Mouse (Mus musculus) forebrain, postnatal 0 days (tissue): ENCODE data around the gene Snx21. TPM values are rescaled to one million over a fixed set of nuclear protein-coding genes. Genes with fewer than 3 reads are reported as not detected.
"Not testable (repeated sequence)": the region's sequence is repeated elsewhere in the genome, so short reads cannot be mapped to it uniquely, and the experiment has no call there.

Source experiments
- ATAC-seq: fragments of 200-750 bp; cut with Nextera tagmentation; 2 replicates; pipeline ENCODE4 v1.8.0; 2017; ENCODE audit warnings: mild to moderate bottlenecking, moderate library complexity
- DNase-seq: peaks from one replicate; pipeline ENCODE4 v3.0.0-alpha.2; 2015
- H3K27ac ChIP-seq: fragments of 300-500 bp; sonication (generic); 2 replicates; pipeline ENCODE4 v1.5.1; 2014; ENCODE audit warnings: low read depth, mild to moderate bottlenecking, antibody characterized with exemption, low read length, moderate library complexity, mixed read lengths
- H3K27me3 ChIP-seq: fragments of 300-500 bp; sonication (generic); 2 replicates; pipeline ENCODE4 v1.6.1; 2014; ENCODE audit warnings: mild to moderate bottlenecking, low read length, mixed read lengths; ENCODE audit not compliant: insufficient read depth
- H3K36me3 ChIP-seq: fragments of 300-500 bp; sonication (generic); 2 replicates; pipeline ENCODE4 v1.6.1; 2014; ENCODE audit warnings: mild to moderate bottlenecking, moderate library complexity; ENCODE audit not compliant: insufficient read depth
- H3K4me1 ChIP-seq: fragments of 300-500 bp; sonication (generic); 2 replicates; pipeline ENCODE4 v1.6.1; 2014; ENCODE audit warnings: antibody characterized with exemption; ENCODE audit not compliant: insufficient read depth
- H3K4me2 ChIP-seq: fragments of 300-500 bp; sonication (generic); 2 replicates; pipeline ENCODE4 v1.6.1; 2014; ENCODE audit warnings: low read depth, mild to moderate bottlenecking, moderate library complexity
- H3K4me3 ChIP-seq: fragments of 300-500 bp; sonication (generic); 2 replicates; pipeline ENCODE4 v1.5.1; 2014; ENCODE audit warnings: low read depth, low read length, mixed read lengths
- H3K9ac ChIP-seq: fragments of 300-500 bp; sonication (generic); 2 replicates; pipeline ENCODE4 v1.6.1; 2014; ENCODE audit warnings: mild to moderate bottlenecking
- H3K9me3 ChIP-seq: fragments of 300-500 bp; sonication (generic); 2 replicates; pipeline ENCODE4 v1.6.1; 2016; ENCODE audit warnings: low read length
- CTCF ChIP-seq: sonication (generic); IDR thresholded peaks from 2 replicates; pipeline ENCODE4 v1.5.1; 2016; ENCODE audit warnings: antibody characterized with exemption, control low read depth, low read depth
- WGBS: fragments of 180-500 bp; shearing (Covaris S2); extraction: QIAGEN DNeasy Blood & Tissue Kit; methylation state at CpG from one replicate; pipeline ENCODE4 v1.1.7; 2014; 5-methylcytosine and 5-hydroxymethylcytosine counted together
- polyA plus RNA-seq: library from polyadenylated mRNA; unstranded; fragments of >200 nt; fragmentation: Nextera tagmentation; extraction: Ambion mirVana; gene quantifications from 2 replicates; pipeline ENCODE4 v1.2.1, GENCODE M21; 2015
- total RNA-seq: library from RNA; depleted of rRNA; stranded (reverse); fragments of >200 nt; gene quantifications from 2 replicates; pipeline ENCODE4 v1.2.3, GENCODE M21; 2014

Snx21 gene
- total and polyA plus RNA-seq, 2 experiments from 2014 or later = 50.2 to 72.0 TPM

- Histone ChIP-seq H3K27me3 (no peaks in the 10 kb centered on the region), H3K9ac (no peak overlapping the region), H3K4me2 (no peak overlapping the region), H3K4me1 (no peaks in the 10 kb centered on the region), H3K4me3 (no peak overlapping the region), H3K9me3 (no peaks in the 10 kb centered on the region), H3K27ac (no peak overlapping the region), H3K36me3 (peaks cover 62% of the 10 kb centered on the region)
- no peak for TF ChIP-seq CTCF
- WGBS = 98% methylated on average over 2 of the region's 2 CpGs
- DNase-seq (no peak), ATAC-seq (peak; percentile 42; the same call in 1 of the 2 replicates)
Observed at GRCm38 (mm10) chr2:164793772-164794171, 8.1 kb downstream of the Snx21 start.

- ATAC-seq = peak; percentile 57
- TF ChIP-seq CTCF = peak; percentile 87
- DNase-seq = peak; percentile 88
- Histone ChIP-seq H3K9me3 (no peaks in the 10 kb centered on the region), H3K4me2 (no peak overlapping the region), H3K4me1 (no peaks in the 10 kb centered on the region), H3K36me3 (peaks cover 63% of the 10 kb centered on the region), H3K27me3 (no peaks in the 10 kb centered on the region), H3K4me3 (no peak overlapping the region), H3K9ac (no peak overlapping the region), H3K27ac (no peak overlapping the region)
- 29% methylated on average over 5 of the region's 5 CpGs for WGBS
Observed at GRCm38 (mm10) chr2:164794293-164794692, 8.7 kb downstream of the Snx21 start.

GRCm38 (mm10) chr2:164795868-164796267, 10.2 kb downstream of the Snx21 start:
- peaks cover 68% of the 10 kb centered on the region for H3K36me3 ChIP-seq

GRCm38 (mm10) chr2:164798554-164798953, 12.9 kb downstream of the Snx21 start:
- peaks cover 43% of the 10 kb centered on the region for H3K36me3 ChIP-seq
- peak; percentile 34; the same call in 1 of the 2 replicates for TF ChIP-seq CTCF
- DNase-seq, H3K9me3 ChIP-seq, H3K27me3 ChIP-seq, H3K4me1 ChIP-seq, H3K9ac ChIP-seq, H3K27ac ChIP-seq, ATAC-seq, H3K4me2 ChIP-seq, H3K4me3 ChIP-seq: not testable (repeated sequence)
- WGBS = 87% methylated on average over 6 of the region's 6 CpGs

More at GRCm38 (mm10) chr2:164795868-164796267, 10.2 kb downstream of the Snx21 start:
- Histone ChIP-seq H3K4me3 (no peak overlapping the region), H3K9me3 (no peaks in the 10 kb centered on the region), H3K27ac (no peak overlapping the region), H3K27me3 (no peaks in the 10 kb centered on the region), H3K4me2 (no peak overlapping the region), H3K4me1 (no peaks in the 10 kb centered on the region), H3K9ac (no peak overlapping the region)
- WGBS = 84% methylated on average over 4 of the region's 4 CpGs
- DNase-seq (no peak), ATAC-seq (no peak)
- TF ChIP-seq CTCF = no peak

- H3K4me3 ChIP-seq = no peak overlapping the region
- no peak for TF ChIP-seq CTCF
- no peak overlapping the region for H3K4me2 ChIP-seq
- H3K36me3 ChIP-seq = peaks cover 33% of the 10 kb centered on the region
- H3K4me1 ChIP-seq = 0 out of 2 replicates have a peak, but pooled peaks cover 4% of the 10 kb centered on the region
- no peak for DNase-seq
- no peaks in the 10 kb centered on the region for H3K9me3 ChIP-seq
- H3K27me3 ChIP-seq = no peaks in the 10 kb centered on the region
- WGBS = 88% methylated on average over 13 of the region's 13 CpGs
- no peak for ATAC-seq
- H3K9ac ChIP-seq = no peak overlapping the region
- H3K27ac ChIP-seq = no peak overlapping the region
Observed at GRCm38 (mm10) chr2:164800252-164801004, 14.8 kb downstream of the Snx21 start.

GRCm38 (mm10) chr2:164803201-164803920, 17.7 kb downstream of the Snx21 start:
- H3K4me3 ChIP-seq = peak overlapping the region; percentile 53

GRCm38 (mm10) chr2:164803921-164804313, 18.3 kb downstream of the Snx21 start:
- no peak for TF ChIP-seq CTCF
- H3K36me3 ChIP-seq = peaks cover 18% of the 10 kb centered on the region
- H3K4me3 ChIP-seq = peak overlapping the region; percentile 53
- DNase-seq (no peak), ATAC-seq (no peak)
- H3K9me3 ChIP-seq = no peaks in the 10 kb centered on the region
- H3K27me3 ChIP-seq = no peaks in the 10 kb centered on the region
- H3K4me1 ChIP-seq = 0 out of 2 replicates have a peak, but pooled peaks cover 4% of the 10 kb centered on the region
- H3K4me2 ChIP-seq = peak overlapping the region; percentile 60
- WGBS = 52% methylated on average over 1 of the region's 1 CpGs
- H3K9ac ChIP-seq = peak overlapping the region; percentile 66
- peak overlapping the region; percentile 85 for H3K27ac ChIP-seq

More at GRCm38 (mm10) chr2:164803201-164803920, 17.7 kb downstream of the Snx21 start:
- H3K4me1 ChIP-seq = 0 out of 2 replicates have a peak, but pooled peaks cover 4% of the 10 kb centered on the region
- H3K9ac ChIP-seq = peak overlapping the region; percentile 66; the same call in 1 of the 2 replicates
- H3K27me3 ChIP-seq = no peaks in the 10 kb centered on the region
- 93% methylated on average over 16 of the region's 16 CpGs for WGBS
- H3K36me3 ChIP-seq = peaks cover 15% of the 10 kb centered on the region
- ATAC-seq = no peak
- no peak for DNase-seq
- no peak overlapping the region for H3K27ac ChIP-seq
- no peaks in the 10 kb centered on the region for H3K9me3 ChIP-seq
- peak overlapping the region; percentile 60 for H3K4me2 ChIP-seq
- TF ChIP-seq CTCF = no peak
